Mouse (Mus musculus) embryonic facial prominence, embryonic 12.5 days (tissue): Measurements from ENCODE around the gene Kalrn. TPM values are rescaled to one million over a fixed set of nuclear protein-coding genes. Genes with fewer than 3 reads are reported as not detected.

ENCODE experiments used
- ATAC-seq: fragments of 200-750 bp; cut with Nextera tagmentation; 2 replicates; pipeline ENCODE4 v1.8.0; 2017; ENCODE audit not compliant: insufficient number of reproducible peaks, insufficient read depth, low FRiP score, low TSS enrichment
- H3K27ac ChIP-seq: fragments of 300-500 bp; sonication (generic); 2 replicates; pipeline ENCODE4 v1.5.1; 2016; ENCODE audit warnings: mild to moderate bottlenecking
- H3K27me3 ChIP-seq: fragments of 300-500 bp; sonication (generic); 2 replicates; pipeline ENCODE4 v1.6.1; 2016; ENCODE audit warnings: mild to moderate bottlenecking, moderate library complexity
- H3K36me3 ChIP-seq: fragments of 300-500 bp; sonication (generic); 2 replicates; pipeline ENCODE4 v1.6.1; 2016; ENCODE audit warnings: mild to moderate bottlenecking
- H3K4me1 ChIP-seq: fragments of 300-500 bp; sonication (generic); 2 replicates; pipeline ENCODE4 v1.6.1; 2016
- H3K4me2 ChIP-seq: fragments of 300-500 bp; sonication (generic); replicated peaks from 2 replicates; pipeline ENCODE4 v1.6.1; 2016; ENCODE audit warnings: mild to moderate bottlenecking, moderate library complexity
- H3K4me3 ChIP-seq: fragments of 300-500 bp; sonication (generic); 2 replicates; pipeline ENCODE4 v1.5.1; 2016; ENCODE audit warnings: mild to moderate bottlenecking
- H3K9ac ChIP-seq: fragments of 300-500 bp; sonication (generic); 2 replicates; pipeline ENCODE4 v1.6.1; 2016; ENCODE audit warnings: mild to moderate bottlenecking, moderate library complexity
- H3K9me3 ChIP-seq: fragments of 300-500 bp; sonication (generic); 2 replicates; pipeline ENCODE4 v1.6.1; 2016; ENCODE audit warnings: mild to moderate bottlenecking, moderate library complexity
- WGBS: fragments of 180-500 bp; shearing (Covaris S2); methylation state at CpG from one replicate; pipeline ENCODE4 v1.1.7; 2016; 5-methylcytosine and 5-hydroxymethylcytosine counted together
- polyA plus RNA-seq: library from polyadenylated mRNA; unstranded; fragments of >200 nt; fragmentation: Nextera tagmentation; extraction: Ambion mirVana; gene quantifications from 2 replicates; pipeline ENCODE4 v1.2.1, GENCODE M21; 2016

Kalrn gene
- polyA plus RNA-seq, 1 experiment from 2014 or later, result 19.2 TPM

DNA sequence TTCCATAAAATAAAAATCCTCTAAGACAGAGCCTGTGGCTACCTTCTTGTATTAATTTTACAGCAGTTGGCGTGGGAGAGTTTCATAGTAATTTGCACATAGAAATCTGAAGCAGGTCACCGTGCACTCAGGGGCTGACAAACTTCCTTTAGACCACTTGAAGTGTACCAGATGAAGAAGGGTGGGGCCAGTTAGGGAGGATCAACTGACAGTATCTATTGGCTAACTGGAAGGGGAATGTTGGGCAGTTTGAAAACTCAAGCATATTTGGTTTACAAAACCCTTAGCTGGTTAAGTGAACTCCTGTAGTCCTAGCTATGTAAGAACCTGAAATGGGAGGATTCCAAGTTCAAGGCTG is 606.1 kb downstream of the Kalrn start:
- Histone ChIP-seq H3K9me3 (no peaks in the 10 kb centered on the region), H3K4me3 (peak overlapping the region; percentile 93), H3K27ac (peak overlapping the region; percentile 64; the same call in 1 of the 2 replicates), H3K36me3 (peaks cover 11% of the 10 kb centered on the region; the same call in 1 of the 2 replicates), H3K4me1 (peaks cover 8% of the 10 kb centered on the region), H3K4me2 (peak overlapping the region; percentile 81), H3K9ac (peak overlapping the region; percentile 89), H3K27me3 (no peaks in the 10 kb centered on the region)
- no peak for ATAC-seq
- 64% methylated on average over 2 of the region's 2 CpGs for WGBS

GRCm38 (mm10) chr16:33966538-33967282 is 606.6 kb downstream of the Kalrn start, which contains the start of gene Umps:
Gene Umps, minus strand, starts transcription at chr16:33967038.
- peak; percentile 88 for ATAC-seq
- Histone ChIP-seq H3K4me3 (peak within 1 kb of the TSS; percentile 93), H3K27me3 (no peaks in the 10 kb centered on the region), H3K36me3 (peaks cover 17% of the 10 kb centered on the region), H3K4me1 (peaks cover 8% of the 10 kb centered on the region), H3K9ac (peak within 1 kb of the TSS; percentile 89), H3K9me3 (no peaks in the 10 kb centered on the region), H3K27ac (peak within 1 kb of the TSS; percentile 64), H3K4me2 (peak within 1 kb of the TSS; percentile 81)
- 2% methylated on average over 44 of the region's 44 CpGs for WGBS

DNA sequence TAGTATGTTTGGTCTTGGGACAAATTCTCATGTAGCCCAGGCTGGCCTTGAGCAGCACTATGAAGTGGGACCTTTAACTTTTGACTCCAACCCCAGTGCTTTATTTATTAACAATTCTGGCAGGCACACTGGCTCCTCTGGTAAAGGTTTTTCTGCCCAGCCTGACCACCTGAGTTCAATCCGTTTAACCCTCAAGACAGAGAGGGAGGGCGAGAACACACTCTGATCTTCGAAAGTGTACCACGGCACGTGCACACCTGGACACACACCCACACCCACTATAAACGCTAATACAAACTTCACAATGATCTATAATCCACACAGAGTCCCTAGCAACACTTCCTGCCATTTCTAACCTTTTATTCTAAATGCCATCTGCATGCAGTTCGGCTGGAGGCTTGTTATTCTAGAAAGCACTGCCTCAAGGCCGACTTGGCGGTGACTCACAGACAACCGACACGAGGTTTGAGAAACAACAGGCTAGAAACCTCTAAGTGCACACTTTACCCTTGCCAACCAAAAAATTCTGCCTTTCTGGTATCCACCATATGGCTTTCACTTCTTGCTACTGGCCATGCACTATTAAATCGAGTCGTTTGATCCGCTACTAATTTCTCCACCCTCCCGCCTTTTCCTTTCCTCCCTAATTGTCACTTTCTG is 607.3 kb downstream of the Kalrn start:
- no peak for ATAC-seq
- peak overlapping the region; percentile 81 for H3K4me2 ChIP-seq
- H3K27ac ChIP-seq, result peak overlapping the region; percentile 64
- peak overlapping the region; percentile 93 for H3K4me3 ChIP-seq
- no peaks in the 10 kb centered on the region for H3K27me3 ChIP-seq
- H3K36me3 ChIP-seq, result peaks cover 24% of the 10 kb centered on the region
- no peaks in the 10 kb centered on the region for H3K9me3 ChIP-seq
- H3K9ac ChIP-seq, result peak overlapping the region; percentile 89
- 12% methylated on average over 15 of the region's 15 CpGs for WGBS
- H3K4me1 ChIP-seq, result peaks cover 8% of the 10 kb centered on the region

- H3K4me1 ChIP-seq, result peaks cover 8% of the 10 kb centered on the region
- no peak overlapping the region for H3K9ac ChIP-seq
- no peaks in the 10 kb centered on the region for H3K27me3 ChIP-seq
- peaks cover 48% of the 10 kb centered on the region for H3K36me3 ChIP-seq
- ATAC-seq, result no peak
- no peak overlapping the region for H3K27ac ChIP-seq
- H3K4me2 ChIP-seq, result no peak overlapping the region
- WGBS, result 89% methylated on average over 6 of the region's 6 CpGs
- H3K9me3 ChIP-seq, result no peaks in the 10 kb centered on the region
- no peak overlapping the region for H3K4me3 ChIP-seq
Observed at GRCm38 (mm10) chr16:33963509-33963908, 609.8 kb downstream of the Kalrn start.

DNA sequence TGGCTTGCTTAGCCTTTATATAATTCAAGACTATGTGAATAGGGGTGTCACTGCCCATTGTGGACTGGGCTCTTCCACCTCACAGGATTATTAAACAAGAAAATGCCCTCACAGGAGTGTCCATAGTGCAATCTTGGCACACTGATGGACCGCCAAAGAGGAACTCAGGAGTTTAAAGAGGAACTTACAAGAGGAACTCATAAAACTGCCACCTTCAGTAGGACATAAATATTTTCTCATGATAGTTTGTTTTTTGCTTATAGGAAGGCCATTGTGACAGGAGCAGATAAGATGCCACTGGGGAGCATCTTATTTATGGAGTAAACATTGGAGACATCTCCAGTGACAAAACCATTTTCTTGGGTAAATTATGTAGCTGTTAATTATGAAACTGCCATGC is 618.5 kb downstream of the Kalrn start:
- H3K36me3 ChIP-seq, result peaks cover 68% of the 10 kb centered on the region

GRCm38 (mm10) chr16:33953008-33953407 is 620.3 kb downstream of the Kalrn start:
- Histone ChIP-seq H3K27me3 (no peaks in the 10 kb centered on the region), H3K4me1 (0 out of 2 replicates have a peak, but pooled peaks cover 7% of the 10 kb centered on the region), H3K36me3 (peaks cover 65% of the 10 kb centered on the region), H3K4me2 (no peak overlapping the region), H3K9me3 (no peaks in the 10 kb centered on the region), H3K27ac (0 out of 2 replicates have a peak overlapping the region, but pooled peaks have one; percentile 27), H3K4me3 (no peak overlapping the region), H3K9ac (no peak overlapping the region)
- WGBS, result 81% methylated on average over 4 of the region's 4 CpGs
- no peak for ATAC-seq

More for the DNA sequence above, 618.5 kb downstream of the Kalrn start:
- no peak overlapping the region for H3K4me3 ChIP-seq
- H3K27ac ChIP-seq, result no peak overlapping the region
- 100% methylated on average over 1 of the region's 1 CpGs for WGBS
- no peaks in the 10 kb centered on the region for H3K9me3 ChIP-seq
- ATAC-seq, result no peak
- H3K27me3 ChIP-seq, result no peaks in the 10 kb centered on the region
- H3K9ac ChIP-seq, result no peak overlapping the region
- no peak overlapping the region for H3K4me2 ChIP-seq
- H3K4me1 ChIP-seq, result no peaks in the 10 kb centered on the region

DNA sequence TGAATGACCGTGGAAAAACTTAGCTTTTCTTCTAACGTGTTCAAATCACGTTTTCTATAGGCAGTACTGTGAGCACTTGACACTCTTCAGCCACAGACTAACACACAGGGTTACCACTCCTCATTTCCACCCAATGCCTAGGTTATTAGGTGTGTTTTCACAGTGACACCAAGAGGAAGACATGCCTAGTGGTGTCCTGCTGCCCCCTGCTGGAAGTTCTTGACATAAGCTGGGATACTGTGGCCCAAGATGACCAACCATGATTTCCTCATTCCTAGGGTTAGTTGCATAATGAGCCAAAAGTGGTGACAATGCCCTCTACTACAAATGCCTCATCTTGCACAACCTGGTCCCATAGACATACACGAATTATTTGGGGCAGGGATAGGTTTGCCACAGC is 622.5 kb downstream of the Kalrn start:
- no peaks in the 10 kb centered on the region for H3K9me3 ChIP-seq
- no peaks in the 10 kb centered on the region for H3K27me3 ChIP-seq
- H3K9ac ChIP-seq, result no peak overlapping the region
- H3K4me1 ChIP-seq, result peaks cover 12% of the 10 kb centered on the region; the same call in 1 of the 2 replicates
- no peak overlapping the region for H3K27ac ChIP-seq
- H3K4me3 ChIP-seq, result no peak overlapping the region
- WGBS, result 30% methylated on average over 4 of the region's 4 CpGs
- ATAC-seq, result no peak
- H3K4me2 ChIP-seq, result no peak overlapping the region
- H3K36me3 ChIP-seq, result peaks cover 56% of the 10 kb centered on the region

DNA sequence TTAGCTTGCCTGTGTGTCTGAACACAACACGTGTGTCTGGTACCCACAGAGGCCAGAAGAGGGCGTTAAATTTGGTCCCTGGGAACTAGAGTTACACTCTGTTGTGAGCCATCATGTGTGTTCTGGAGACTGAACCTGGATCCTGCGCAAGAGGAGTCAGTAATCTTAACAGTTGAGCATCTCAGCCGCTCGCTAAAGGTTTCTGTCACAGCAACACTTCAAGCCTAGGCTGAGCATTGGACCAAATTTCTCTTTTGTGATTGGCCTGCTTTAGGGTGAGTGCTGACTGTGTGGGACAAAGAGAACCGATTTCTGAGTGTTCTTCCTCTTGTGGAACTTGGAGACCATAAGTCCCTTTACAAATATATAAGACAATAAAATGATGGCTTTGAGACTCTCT is 622.9 kb downstream of the Kalrn start:
- Histone ChIP-seq H3K9me3 (no peaks in the 10 kb centered on the region), H3K4me1 (peaks cover 16% of the 10 kb centered on the region; the same call in 1 of the 2 replicates), H3K4me2 (no peak overlapping the region), H3K9ac (no peak overlapping the region), H3K27me3 (no peaks in the 10 kb centered on the region), H3K36me3 (peaks cover 52% of the 10 kb centered on the region), H3K27ac (no peak overlapping the region), H3K4me3 (no peak overlapping the region)
- ATAC-seq, result no peak
- WGBS, result 82% methylated on average over 6 of the region's 6 CpGs

DNA sequence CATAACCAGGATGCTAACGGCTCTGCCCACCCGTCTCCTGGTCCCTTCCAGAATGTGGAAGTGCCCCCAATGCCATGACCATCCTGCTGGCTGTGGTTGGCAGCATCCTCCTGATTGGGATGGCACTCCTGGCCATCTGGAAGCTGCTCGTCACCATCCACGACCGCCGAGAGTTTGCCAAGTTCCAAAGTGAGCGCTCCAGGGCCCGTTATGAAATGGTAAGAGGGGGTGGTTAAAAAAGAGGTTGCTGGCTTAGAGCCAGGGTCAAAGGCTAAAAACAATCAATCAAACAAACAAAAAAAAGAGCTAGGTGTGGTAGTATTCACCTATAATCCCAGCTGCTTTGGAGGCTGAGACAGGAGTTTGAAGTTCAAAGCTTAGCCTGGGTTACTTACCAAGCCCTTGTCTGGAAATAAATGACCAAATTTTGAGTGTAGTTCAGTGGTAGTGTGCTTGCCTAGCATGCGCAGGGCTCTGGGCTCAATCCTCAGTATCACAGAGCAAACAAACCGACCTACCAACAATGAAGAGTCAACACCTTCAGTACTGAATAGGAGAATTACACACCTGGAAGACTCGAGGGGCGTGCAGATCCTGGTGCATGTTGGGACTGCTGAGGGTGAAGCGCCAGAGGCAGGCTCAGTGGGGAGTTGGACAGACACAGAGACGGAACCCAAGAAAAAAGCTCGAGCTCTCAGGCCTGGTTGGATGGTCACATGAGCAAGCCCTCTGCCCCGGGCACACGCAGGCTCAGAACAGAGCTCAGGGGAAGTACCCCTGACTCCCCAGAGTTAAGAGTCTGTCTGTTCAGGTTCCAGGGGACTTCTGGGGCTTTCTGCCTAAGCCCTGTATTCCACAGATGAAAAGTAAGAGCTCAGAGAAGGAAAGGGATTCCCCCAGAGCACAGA is 625.4 kb downstream of the Kalrn start:
- H3K4me3 ChIP-seq, result no peak overlapping the region
- peaks cover 28% of the 10 kb centered on the region for H3K36me3 ChIP-seq
- H3K4me1 ChIP-seq, result peaks cover 35% of the 10 kb centered on the region
- H3K4me2 ChIP-seq, result no peak overlapping the region
- ATAC-seq, result no peak
- no peaks in the 10 kb centered on the region for H3K27me3 ChIP-seq
- no peak overlapping the region for H3K9ac ChIP-seq
- 85% methylated on average over 17 of the region's 17 CpGs for WGBS
- 0 out of 2 replicates have a peak overlapping the region, but pooled peaks have one; percentile 6 for H3K27ac ChIP-seq
- H3K9me3 ChIP-seq, result no peaks in the 10 kb centered on the region

GRCm38 (mm10) chr16:33946021-33946420 is 627.3 kb downstream of the Kalrn start:
- Histone ChIP-seq H3K27me3 (no peaks in the 10 kb centered on the region), H3K4me2 (no peak overlapping the region), H3K4me1 (peaks cover 54% of the 10 kb centered on the region), H3K27ac (no peak overlapping the region), H3K4me3 (no peak overlapping the region), H3K9ac (no peak overlapping the region), H3K9me3 (no peaks in the 10 kb centered on the region), H3K36me3 (peaks cover 25% of the 10 kb centered on the region)
- 48% methylated on average over 7 of the region's 7 CpGs for WGBS
- no peak for ATAC-seq

- Histone ChIP-seq H3K36me3 (peaks cover 25% of the 10 kb centered on the region), H3K4me2 (no peak overlapping the region), H3K27me3 (no peaks in the 10 kb centered on the region), H3K4me3 (no peak overlapping the region), H3K4me1 (peaks cover 66% of the 10 kb centered on the region), H3K9me3 (no peaks in the 10 kb centered on the region), H3K27ac (peak overlapping the region; percentile 63), H3K9ac (no peak overlapping the region)
- ATAC-seq, result no peak
- WGBS, result 12% methylated on average over 6 of the region's 6 CpGs
Observed at GRCm38 (mm10) chr16:33944772-33945171, 628.6 kb downstream of the Kalrn start.
